Mouse (Mus musculus): ENCODE measurements around the gene Tecpr2.

Tecpr2 gene

GRCm38 (mm10) chr12:110948082-110948909, 59.2 kb downstream of the Tecpr2 start:
- no peak for DNase-seq (ENCODE audit: low spot score)

DNA sequence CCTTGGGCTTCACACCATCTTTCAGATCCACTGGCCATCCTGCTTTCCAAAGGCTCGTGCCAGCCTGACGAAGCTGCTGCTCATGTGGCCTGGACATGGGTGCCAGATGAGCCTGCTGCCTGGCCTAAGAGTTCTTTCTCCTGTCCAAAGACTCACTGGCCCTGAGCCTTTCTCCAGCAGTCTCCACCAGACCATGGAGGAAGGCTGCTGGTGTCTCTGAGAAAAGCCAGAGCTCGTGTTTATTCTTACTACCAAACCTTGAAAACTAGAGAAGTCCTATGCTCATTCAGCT, 59.8 kb downstream of the Tecpr2 start:
- no peak for DNase-seq (ENCODE audit: low spot score)

GRCm38 (mm10) chr12:110949410-110949809, 60.3 kb downstream of the Tecpr2 start:
- no peak for DNase-seq (ENCODE audit: low spot score)

- no peak for DNase-seq (ENCODE audit: low spot score)
Observed at GRCm38 (mm10) chr12:110950151-110950550, 61.1 kb downstream of the Tecpr2 start.

GRCm38 (mm10) chr12:110951236-110951635, 62.2 kb downstream of the Tecpr2 start:
- DNase-seq (ENCODE audit: low spot score): no peak

GRCm38 (mm10) chr12:110952628-110953385, 63.7 kb downstream of the Tecpr2 start:
- DNase-seq (ENCODE audit: low spot score): no peak

DNA sequence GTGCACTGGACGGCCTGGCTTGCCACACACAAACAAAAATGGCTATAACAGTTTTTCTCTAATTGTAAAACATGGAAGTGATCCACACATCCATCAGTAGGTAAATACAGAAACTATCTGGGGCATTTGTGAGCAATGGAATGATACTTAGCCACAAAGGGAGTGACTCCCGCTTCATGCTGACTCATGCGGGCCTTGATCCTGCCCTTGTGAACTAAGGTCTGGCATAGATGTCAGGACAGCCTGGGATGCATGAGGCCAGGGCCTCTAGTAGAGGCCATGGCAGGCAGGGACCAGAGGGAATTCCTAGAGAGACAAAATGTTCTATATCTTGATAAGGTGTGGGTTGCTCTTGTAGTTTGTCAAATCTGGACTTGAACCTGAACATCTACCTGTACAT, 64.4 kb downstream of the Tecpr2 start:
- no peak for DNase-seq (ENCODE audit: low spot score)

DNA sequence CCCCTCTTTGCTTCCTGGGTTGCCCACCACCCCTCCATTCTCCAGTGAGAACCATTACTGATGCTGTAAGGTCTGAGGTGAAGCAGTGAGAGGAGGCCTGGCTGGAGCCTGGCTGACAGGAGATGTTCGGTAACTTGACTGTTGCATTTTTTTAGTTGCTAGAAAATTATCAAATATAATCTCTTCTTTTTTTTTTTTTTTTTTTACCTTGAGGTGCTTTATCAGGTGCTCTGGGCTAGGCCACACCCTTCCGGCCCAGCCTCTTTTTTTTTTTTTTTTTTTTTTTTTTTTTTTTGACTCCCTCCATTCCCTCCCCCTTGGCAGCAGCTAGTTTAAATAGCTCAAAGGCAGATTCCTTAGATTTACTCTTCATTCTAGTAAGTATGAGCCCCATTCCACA, 64.8 kb downstream of the Tecpr2 start:
- DNase-seq (ENCODE audit: low spot score): no peak

DNA sequence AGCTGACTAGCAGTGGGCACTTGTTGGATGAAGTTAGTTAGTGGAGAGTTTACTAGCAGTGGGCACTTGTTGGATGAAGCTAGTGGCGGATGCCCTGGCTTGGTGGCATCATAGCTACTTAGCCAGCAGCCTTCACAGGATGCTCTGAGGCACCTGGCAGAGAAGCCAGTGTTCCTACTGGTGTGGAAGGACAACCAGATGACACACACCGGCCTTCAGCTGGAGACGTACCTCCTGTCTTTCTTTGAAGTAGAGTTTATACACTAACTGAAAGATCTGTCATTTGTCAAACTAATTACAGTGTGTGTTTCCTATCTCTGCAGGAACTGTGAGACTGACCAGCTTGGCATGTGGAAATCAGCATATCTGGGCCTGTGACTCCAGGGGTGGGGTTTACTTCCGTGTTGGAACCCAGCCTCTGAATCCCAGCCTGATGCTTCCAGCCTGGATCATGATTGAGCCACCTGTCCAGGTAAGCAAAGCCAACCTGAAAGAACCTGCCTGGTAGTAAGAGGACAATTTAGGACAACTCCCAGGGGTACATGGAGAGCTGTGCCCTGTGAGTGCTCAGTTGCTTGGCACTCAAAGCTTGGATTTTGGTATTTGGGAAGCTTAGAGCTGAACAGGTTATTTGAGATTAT, 65.4 kb downstream of the Tecpr2 start:
- DNase-seq (ENCODE audit: low spot score): no peak

- DNase-seq (ENCODE audit: low spot score): no peak
Observed at GRCm38 (mm10) chr12:110961973-110962372, 72.9 kb downstream of the Tecpr2 start.

DNA sequence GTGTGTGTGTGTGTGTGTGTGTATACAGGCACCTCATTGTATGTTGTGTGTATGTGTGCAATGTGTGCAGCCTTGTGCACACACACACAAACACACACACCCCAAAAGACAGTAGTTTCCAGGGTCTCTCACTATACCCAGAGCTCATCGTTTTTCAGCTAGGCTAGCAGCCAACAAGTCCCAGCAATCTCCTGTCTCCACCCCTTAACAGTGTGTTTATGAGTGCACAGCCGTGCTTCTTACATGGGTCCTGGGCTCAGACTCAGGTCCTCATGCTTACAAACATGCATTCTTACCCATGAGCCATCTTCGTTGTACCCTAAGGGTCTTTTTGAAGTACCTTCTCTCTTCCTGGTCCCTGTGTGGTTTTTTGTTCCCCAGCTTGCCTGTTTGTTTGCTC, 76.4 kb downstream of the Tecpr2 start:
- DNase-seq (ENCODE audit: low spot score): no peak

GRCm38 (mm10) chr12:110966079-110966478, 77.0 kb downstream of the Tecpr2 start:
- DNase-seq (ENCODE audit: low spot score): no peak

GRCm38 (mm10) chr12:110967146-110967545, 78.1 kb downstream of the Tecpr2 start:
- no peak for DNase-seq (ENCODE audit: low spot score)

DNA sequence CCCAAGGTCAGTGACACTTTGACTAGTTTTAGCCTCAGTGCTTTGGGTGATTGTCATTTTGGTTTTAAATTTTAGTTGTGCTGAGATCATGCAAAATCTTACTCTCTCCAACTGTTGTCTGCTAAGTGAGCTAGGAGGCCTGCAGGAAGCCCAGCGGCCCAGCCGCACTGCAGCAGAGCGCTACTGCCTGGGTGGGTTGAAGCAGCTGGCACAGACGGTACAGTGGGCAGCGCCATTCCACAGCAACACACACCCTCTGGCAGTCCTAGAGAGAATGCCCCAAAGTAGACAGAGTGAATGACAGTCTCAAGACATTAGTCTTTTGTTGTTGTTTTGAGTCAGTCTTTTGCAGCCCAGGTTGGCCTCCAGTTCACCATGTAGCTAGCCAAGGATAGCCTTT, 81.3 kb downstream of the Tecpr2 start:
- DNase-seq (ENCODE audit: low spot score): no peak

GRCm38 (mm10) chr12:110971972-110972371, 82.9 kb downstream of the Tecpr2 start:
- DNase-seq (ENCODE audit: low spot score): no peak

GRCm38 (mm10) chr12:110973829-110974228, 84.8 kb downstream of the Tecpr2 start:
- no peak for DNase-seq (ENCODE audit: low spot score)

DNA sequence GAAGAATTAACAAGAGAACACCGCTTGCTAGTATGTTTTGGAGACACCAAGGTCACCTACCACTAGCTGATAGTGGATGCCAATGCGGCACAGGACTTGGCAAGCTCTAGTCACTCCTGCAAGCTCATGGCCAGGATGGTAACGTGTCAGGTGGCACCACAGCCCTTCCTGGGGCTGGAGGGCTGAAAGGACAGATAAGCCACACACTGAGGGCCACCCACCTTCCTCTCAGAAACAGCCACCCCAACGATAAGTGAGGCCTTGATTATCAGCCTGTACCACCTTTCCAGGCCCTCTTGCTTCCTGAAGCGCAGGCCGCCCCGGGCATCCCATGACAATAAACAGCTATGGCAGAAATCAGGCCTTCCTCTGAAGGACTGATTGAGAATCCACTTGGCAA, 85.2 kb downstream of the Tecpr2 start:
- DNase-seq (ENCODE audit: low spot score): no peak

DNA sequence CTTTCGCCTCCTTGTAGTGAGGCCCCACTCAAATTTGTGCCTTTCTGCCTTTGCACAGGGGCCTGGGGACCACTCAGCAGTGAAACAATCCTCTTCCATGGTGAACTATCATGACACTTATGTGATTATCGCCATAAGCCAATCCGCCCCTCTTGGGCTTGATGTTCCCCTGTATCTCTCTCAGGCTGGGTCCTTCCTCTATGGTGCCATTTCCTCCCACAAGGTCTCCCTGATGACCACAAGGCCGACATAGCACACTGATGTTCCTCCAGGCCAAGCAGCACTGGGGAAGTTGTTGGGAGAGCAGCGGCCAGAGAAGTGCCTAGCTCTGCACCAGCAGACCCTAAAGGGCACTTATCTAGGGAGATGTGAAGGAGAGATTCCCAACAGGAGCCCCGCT, 85.7 kb downstream of the Tecpr2 start:
- DNase-seq (ENCODE audit: low spot score): no peak

GRCm38 (mm10) chr12:110975385-110975784, 86.3 kb downstream of the Tecpr2 start:
- no peak for DNase-seq (ENCODE audit: low spot score)

GRCm38 (mm10) chr12:110975838-110976468, 86.9 kb downstream of the Tecpr2 start:
- no peak for DNase-seq (ENCODE audit: low spot score)

- DNase-seq (ENCODE audit: low spot score): no peak
Observed at GRCm38 (mm10) chr12:110976589-110977344, 87.7 kb downstream of the Tecpr2 start.

- DNase-seq (ENCODE audit: low spot score): no peak
Observed at GRCm38 (mm10) chr12:110977345-110977733, 88.3 kb downstream of the Tecpr2 start.
